Mouse (Mus musculus) forebrain, embryonic 12.5 days (tissue): ENCODE results near the gene Olfr910. TPM values are rescaled to one million over a fixed set of nuclear protein-coding genes. Genes with fewer than 3 reads are reported as not detected.

Experiments used
- ATAC-seq: fragments of 200-750 bp; cut with Nextera tagmentation; 2 replicates; pipeline ENCODE4 v1.8.0; 2017; ENCODE audit warnings: moderate TSS enrichment; ENCODE audit not compliant: low FRiP score
- H3K27ac ChIP-seq: fragments of 300-500 bp; sonication (generic); 2 replicates; pipeline ENCODE4 v1.5.1; 2016; ENCODE audit warnings: mild to moderate bottlenecking
- H3K27me3 ChIP-seq: fragments of 300-500 bp; sonication (generic); 2 replicates; pipeline ENCODE4 v1.6.1; 2016; ENCODE audit warnings: mild to moderate bottlenecking
- H3K36me3 ChIP-seq: fragments of 300-500 bp; sonication (generic); replicated peaks from 2 replicates; pipeline ENCODE4 v1.6.1; 2016; ENCODE audit warnings: mild to moderate bottlenecking
- H3K4me1 ChIP-seq: fragments of 300-500 bp; sonication (generic); 2 replicates; pipeline ENCODE4 v1.6.1; 2016
- H3K4me2 ChIP-seq: fragments of 300-500 bp; sonication (generic); 2 replicates; pipeline ENCODE4 v1.6.1; 2016; ENCODE audit warnings: mild to moderate bottlenecking, moderate library complexity
- H3K4me3 ChIP-seq: fragments of 300-500 bp; sonication (generic); replicated peaks from 2 replicates; pipeline ENCODE4 v1.5.1; 2016; ENCODE audit warnings: mild to moderate bottlenecking
- H3K9ac ChIP-seq: fragments of 300-500 bp; sonication (generic); 2 replicates; pipeline ENCODE4 v1.6.1; 2016; ENCODE audit warnings: mild to moderate bottlenecking
- H3K9me3 ChIP-seq: fragments of 300-500 bp; sonication (generic); 2 replicates; pipeline ENCODE4 v1.6.1; 2016
- WGBS: fragments of 180-500 bp; shearing (Covaris S2); methylation state at CpG from one replicate; pipeline ENCODE4 v1.1.7; 2016; 5-methylcytosine and 5-hydroxymethylcytosine counted together
- polyA plus RNA-seq: library from polyadenylated mRNA; unstranded; fragments of >200 nt; fragmentation: Nextera tagmentation; extraction: Ambion mirVana; gene quantifications from 2 replicates; pipeline ENCODE4 v1.2.1, GENCODE M21; 2016

The Olfr910 gene
- polyA plus RNA-seq: not detected in 2 replicates

- Histone ChIP-seq H3K27ac (no peak within 1 kb of the TSS), H3K36me3 (no peaks in the 10 kb centered on the region), H3K9ac (no peak within 1 kb of the TSS), H3K4me3 (no peak within 1 kb of the TSS), H3K9me3 (no peaks in the 10 kb centered on the region), H3K4me2 (no peak within 1 kb of the TSS), H3K4me1 (no peaks in the 10 kb centered on the region), H3K27me3 (no peaks in the 10 kb centered on the region)
- ATAC-seq: no peak
- WGBS: 92% methylated on average over 2 of the region's 2 CpGs
Measured at GRCm38 (mm10) chr9:38537549-38537948, at the start of gene Olfr910. Gene Olfr910, plus strand, starts transcription at chr9:38537849.

DNA sequence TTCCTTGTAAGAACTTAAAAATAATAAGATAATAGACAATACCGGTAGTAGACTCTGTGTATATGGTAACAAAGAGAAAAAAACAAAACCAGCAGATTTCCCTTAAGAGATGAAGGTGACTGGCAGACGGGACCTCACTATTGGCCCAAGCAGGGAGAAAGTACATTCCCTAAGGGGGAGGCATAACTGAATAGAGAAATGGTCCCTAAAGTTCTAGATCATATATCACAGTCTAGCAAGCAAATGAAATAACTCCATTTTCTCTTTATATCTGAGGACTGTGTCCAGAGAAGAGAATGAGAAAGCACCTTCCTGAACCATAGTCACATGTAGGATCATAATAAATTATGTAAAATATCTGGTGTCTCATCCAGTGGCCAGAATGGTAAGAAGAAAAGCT, 42.1 kb upstream of the Olfr910 start, which contains the start of gene Olfr907:
TSS of gene Olfr907 (plus strand) at position 301 of the 400 bp plus-strand sequence.
- H3K4me1 ChIP-seq: no peaks in the 10 kb centered on the region
- H3K36me3 ChIP-seq: no peaks in the 10 kb centered on the region
- H3K4me3 ChIP-seq: no peak within 1 kb of the TSS
- H3K27ac ChIP-seq: no peak within 1 kb of the TSS
- H3K9me3 ChIP-seq: no peaks in the 10 kb centered on the region
- WGBS: 85% methylated on average over 2 of the region's 2 CpGs
- no peak for ATAC-seq
- no peak within 1 kb of the TSS for H3K9ac ChIP-seq
- H3K4me2 ChIP-seq: no peak within 1 kb of the TSS
- H3K27me3 ChIP-seq: no peaks in the 10 kb centered on the region

DNA sequence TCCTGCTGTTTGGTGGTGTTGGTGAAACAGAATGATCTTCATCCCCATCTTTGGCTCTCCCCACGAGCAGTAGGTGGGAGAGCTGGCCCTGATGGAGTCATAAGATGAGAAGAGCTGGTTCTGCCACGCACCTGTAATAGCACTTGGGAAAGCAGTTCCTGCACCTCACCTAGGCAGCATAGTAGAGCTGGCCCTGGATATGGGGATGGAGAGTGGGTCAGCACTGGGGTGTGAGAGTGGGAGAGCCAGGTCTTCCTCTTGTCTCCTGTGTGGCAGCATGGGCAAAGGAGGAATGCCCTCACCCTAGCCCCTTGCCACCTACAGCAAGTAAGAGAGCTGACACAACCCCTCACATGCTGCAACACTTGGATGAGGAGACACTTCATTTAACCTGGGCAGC, 25.3 kb upstream of the Olfr910 start:
- Histone ChIP-seq H3K27me3 (no peaks in the 10 kb centered on the region), H3K4me3 (no peak overlapping the region), H3K4me2 (no peak overlapping the region), H3K9ac (no peak overlapping the region), H3K36me3 (no peaks in the 10 kb centered on the region), H3K27ac (no peak overlapping the region), H3K9me3 (no peaks in the 10 kb centered on the region), H3K4me1 (no peaks in the 10 kb centered on the region)
- WGBS: 77% methylated on average over 2 of the region's 2 CpGs
- ATAC-seq: no peak

- no peak within 1 kb of the TSS for H3K9ac ChIP-seq
- H3K27me3 ChIP-seq: no peaks in the 10 kb centered on the region
Measured at GRCm38 (mm10) chr9:38521280-38521679, 16.4 kb upstream of the Olfr910 start, which contains the start of gene Olfr911-ps1. Gene Olfr911-ps1, plus strand, starts transcription at chr9:38521580.

DNA sequence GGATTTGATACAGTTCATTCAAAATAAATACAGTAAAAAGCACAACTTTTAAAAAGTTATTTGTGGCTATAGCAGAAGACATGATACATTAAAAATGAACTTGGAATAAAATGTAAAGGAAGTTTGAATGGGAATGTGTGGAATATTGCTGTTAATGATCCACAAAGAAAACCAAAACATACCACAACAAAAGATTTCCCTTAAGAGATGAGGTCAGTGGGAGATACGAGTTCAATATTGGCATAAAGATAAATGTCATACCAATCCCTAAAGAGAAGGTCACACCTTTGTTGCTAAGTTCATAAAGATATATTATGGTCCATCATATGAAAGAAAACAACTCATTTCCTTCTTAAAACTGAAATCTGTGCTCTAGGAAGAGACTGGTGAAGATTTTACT, 42.2 kb downstream of the Olfr910 start, which contains the start of gene Olfr912:
TSS of gene Olfr912 (plus strand) at position 301 of the 400 bp plus-strand sequence.
- Histone ChIP-seq H3K4me1 (no peaks in the 10 kb centered on the region), H3K4me3 (no peak within 1 kb of the TSS), H3K27me3 (no peaks in the 10 kb centered on the region), H3K9me3 (no peaks in the 10 kb centered on the region), H3K27ac (no peak within 1 kb of the TSS), H3K36me3 (no peaks in the 10 kb centered on the region), H3K9ac (no peak within 1 kb of the TSS), H3K4me2 (no peak within 1 kb of the TSS)
- ATAC-seq: no peak
- WGBS: 77% methylated on average over 1 of the region's 1 CpGs

More at GRCm38 (mm10) chr9:38521280-38521679, 16.4 kb upstream of the Olfr910 start, which contains the start of gene Olfr911-ps1:
- no peak within 1 kb of the TSS for H3K4me3 ChIP-seq
- no peak within 1 kb of the TSS for H3K27ac ChIP-seq
- WGBS: 81% methylated on average over 1 of the region's 1 CpGs
- no peak within 1 kb of the TSS for H3K4me2 ChIP-seq
- no peaks in the 10 kb centered on the region for H3K9me3 ChIP-seq
- no peak for ATAC-seq
- H3K36me3 ChIP-seq: no peaks in the 10 kb centered on the region
- no peaks in the 10 kb centered on the region for H3K4me1 ChIP-seq

Other genes starting within 250 kb of the Olfr910 start
- not detected in 2 replicates for gene Olfr896-ps1, start 246.7 kb upstream of the Olfr910 start, polyA plus RNA-seq
- not detected in 2 replicates for gene Olfr25, start 208.8 kb upstream of the Olfr910 start, polyA plus RNA-seq
- gene Olfr898, start 189.4 kb upstream of the Olfr910 start, polyA plus RNA-seq: not detected in 2 replicates
- not detected in 2 replicates for gene Olfr250, start 171.0 kb upstream of the Olfr910 start, polyA plus RNA-seq
- gene Olfr251, start 160.8 kb upstream of the Olfr910 start, polyA plus RNA-seq: not detected in 2 replicates
- gene Olfr147, start 136.2 kb upstream of the Olfr910 start, polyA plus RNA-seq: not detected in 2 replicates
- not detected in 2 replicates for gene Olfr901, start 108.4 kb upstream of the Olfr910 start, polyA plus RNA-seq
- gene Olfr902, start 90.2 kb upstream of the Olfr910 start, polyA plus RNA-seq: not detected in 2 replicates
- gene Olfr904, start 74.7 kb upstream of the Olfr910 start, polyA plus RNA-seq: not detected in 2 replicates
- not detected in 2 replicates for gene Olfr905, start 66.7 kb upstream of the Olfr910 start, polyA plus RNA-seq
- gene Olfr906, start 50.8 kb upstream of the Olfr910 start, polyA plus RNA-seq: not detected in 2 replicates
- not detected in 2 replicates for gene Olfr907, start 42.0 kb upstream of the Olfr910 start, polyA plus RNA-seq
- not detected in 2 replicates for gene Olfr911-ps1, start 16.3 kb upstream of the Olfr910 start, polyA plus RNA-seq
- not detected in 2 replicates for gene Olfr912, start 42.3 kb downstream of the Olfr910 start, polyA plus RNA-seq
- gene Olfr913, start 54.9 kb downstream of the Olfr910 start, polyA plus RNA-seq: not detected in 2 replicates
- gene Olfr914, start 67.3 kb downstream of the Olfr910 start, polyA plus RNA-seq: not detected in 2 replicates
- not detected in 2 replicates for gene Olfr916, start 122.0 kb downstream of the Olfr910 start, polyA plus RNA-seq
- gene Olfr917, start 128.0 kb downstream of the Olfr910 start, polyA plus RNA-seq: not detected in 2 replicates
- gene Olfr918, start 136.8 kb downstream of the Olfr910 start, polyA plus RNA-seq: not detected in 2 replicates
- not detected in 2 replicates for gene Olfr919, start 165.8 kb downstream of the Olfr910 start, polyA plus RNA-seq
- gene Vwa5a, start 180.4 kb downstream of the Olfr910 start, polyA plus RNA-seq: 6.5 and 8.7 TPM in 2 replicates
- not detected in 2 replicates for gene Olfr920, start 214.4 kb downstream of the Olfr910 start, polyA plus RNA-seq
- gene Olfr921, start 235.2 kb downstream of the Olfr910 start, polyA plus RNA-seq: not detected in 2 replicates